Mouse (Mus musculus): ENCODE data around the gene Grid2. TPM values are rescaled to one million over a fixed set of nuclear protein-coding genes. Genes with fewer than 3 reads are reported as not detected.

Grid2 gene
- 0.15 and 0.48 TPM in 2 replicates for polyA plus RNA-seq (2015; fragmentation: Nextera tagmentation; extraction: Ambion mirVana)

- no peaks in the 10 kb centered on the region for H3K36me3 ChIP-seq (ENCODE audit: insufficient read depth, low read length)
Observed at GRCm38 (mm10) chr6:63255826-63256555, at the start of gene Grid2. TSS of gene Grid2 (plus strand) at chr6:63255876.

GRCm38 (mm10) chr6:63250738-63251137 is 4.9 kb upstream of the Grid2 start:
- Histone ChIP-seq H3K4me2 (replicated peaks; ENCODE audit: low read depth, low read length) (no peak overlapping the region), H3K4me1 (ENCODE audit: insufficient read depth, low read length) (no peaks in the 10 kb centered on the region), H3K9me3 (ENCODE audit: low read length) (peaks cover 3% of the 10 kb centered on the region; the same call in 1 of the 2 replicates), H3K9ac (replicated peaks; ENCODE audit: low read length) (no peak overlapping the region), H3K27ac (ENCODE audit: low read length) (no peak overlapping the region), H3K4me3 (ENCODE audit: low read length) (no peak overlapping the region), H3K27me3 (ENCODE audit: insufficient read depth, low read length) (peaks cover 16% of the 10 kb centered on the region), H3K36me3 (ENCODE audit: insufficient read depth, low read length) (no peaks in the 10 kb centered on the region)
- ATAC-seq (ENCODE audit: low FRiP score, low TSS enrichment) = no peak

More at GRCm38 (mm10) chr6:63255826-63256555, at the start of gene Grid2:
- WGBS = under 1% methylated on average over 70 of the region's 71 CpGs
- Histone ChIP-seq H3K9me3 (ENCODE audit: low read length) (peaks cover 3% of the 10 kb centered on the region; the same call in 1 of the 2 replicates), H3K9ac (replicated peaks; ENCODE audit: low read length) (peak within 1 kb of the TSS; percentile 61), H3K27me3 (ENCODE audit: insufficient read depth, low read length) (peaks cover 45% of the 10 kb centered on the region), H3K4me3 (ENCODE audit: low read length) (peak within 1 kb of the TSS; percentile 66), H3K27ac (ENCODE audit: low read length) (no peak within 1 kb of the TSS), H3K4me2 (replicated peaks; ENCODE audit: low read depth, low read length) (peak within 1 kb of the TSS; percentile 100), H3K4me1 (ENCODE audit: insufficient read depth, low read length) (peaks cover 8% of the 10 kb centered on the region; the same call in 1 of the 2 replicates)
- peak; percentile 66 for ATAC-seq (ENCODE audit: low FRiP score, low TSS enrichment)

GRCm38 (mm10) chr6:63256556-63257405 is 1.1 kb downstream of the Grid2 start:
- H3K4me3 ChIP-seq (ENCODE audit: low read length) = peak overlapping the region; percentile 66
- H3K36me3 ChIP-seq (ENCODE audit: insufficient read depth, low read length) = no peaks in the 10 kb centered on the region
- H3K27me3 ChIP-seq (ENCODE audit: insufficient read depth, low read length) = peaks cover 45% of the 10 kb centered on the region
- H3K9me3 ChIP-seq (ENCODE audit: low read length) = peaks cover 3% of the 10 kb centered on the region; the same call in 1 of the 2 replicates
- H3K4me2 ChIP-seq (replicated peaks; ENCODE audit: low read depth, low read length) = peak overlapping the region; percentile 100
- peak; percentile 81 for ATAC-seq (ENCODE audit: low FRiP score, low TSS enrichment)
- under 1% methylated on average over 49 of the region's 49 CpGs for WGBS
- peaks cover 8% of the 10 kb centered on the region; the same call in 1 of the 2 replicates for H3K4me1 ChIP-seq (ENCODE audit: insufficient read depth, low read length)
- no peak overlapping the region for H3K27ac ChIP-seq (ENCODE audit: low read length)
- H3K9ac ChIP-seq (replicated peaks; ENCODE audit: low read length) = peak overlapping the region; percentile 61

- Histone ChIP-seq H3K27ac (ENCODE audit: low read length) (no peak overlapping the region), H3K9me3 (ENCODE audit: low read length) (peaks cover 3% of the 10 kb centered on the region; the same call in 1 of the 2 replicates), H3K4me1 (ENCODE audit: insufficient read depth, low read length) (peaks cover 8% of the 10 kb centered on the region; the same call in 1 of the 2 replicates), H3K36me3 (ENCODE audit: insufficient read depth, low read length) (no peaks in the 10 kb centered on the region), H3K9ac (replicated peaks; ENCODE audit: low read length) (peak overlapping the region; percentile 58), H3K4me2 (replicated peaks; ENCODE audit: low read depth, low read length) (peak overlapping the region; percentile 100), H3K27me3 (ENCODE audit: insufficient read depth, low read length) (peaks cover 45% of the 10 kb centered on the region), H3K4me3 (ENCODE audit: low read length) (peak overlapping the region; percentile 66)
- peak; percentile 88 for ATAC-seq (ENCODE audit: low FRiP score, low TSS enrichment)
- under 1% methylated on average over 40 of the region's 42 CpGs for WGBS
Observed at GRCm38 (mm10) chr6:63257406-63257845, 1.8 kb downstream of the Grid2 start.

GRCm38 (mm10) chr6:63257876-63258275 is 2.2 kb downstream of the Grid2 start:
- peaks cover 8% of the 10 kb centered on the region; the same call in 1 of the 2 replicates for H3K4me1 ChIP-seq (ENCODE audit: insufficient read depth, low read length)
- H3K4me3 ChIP-seq (ENCODE audit: low read length) = peak overlapping the region; percentile 66
- peak overlapping the region; percentile 100 for H3K4me2 ChIP-seq (replicated peaks; ENCODE audit: low read depth, low read length)
- 2% methylated on average over 11 of the region's 11 CpGs for WGBS
- peaks cover 45% of the 10 kb centered on the region for H3K27me3 ChIP-seq (ENCODE audit: insufficient read depth, low read length)
- ATAC-seq (ENCODE audit: low FRiP score, low TSS enrichment) = no peak
- peak overlapping the region; percentile 58; the same call in 1 of the 2 replicates for H3K9ac ChIP-seq (replicated peaks; ENCODE audit: low read length)
- peaks cover 3% of the 10 kb centered on the region; the same call in 1 of the 2 replicates for H3K9me3 ChIP-seq (ENCODE audit: low read length)
- H3K36me3 ChIP-seq (ENCODE audit: insufficient read depth, low read length) = no peaks in the 10 kb centered on the region
- no peak overlapping the region for H3K27ac ChIP-seq (ENCODE audit: low read length)

GRCm38 (mm10) chr6:63259764-63260163 is 4.1 kb downstream of the Grid2 start:
- no peak overlapping the region for H3K4me3 ChIP-seq (ENCODE audit: low read length)
- H3K27ac ChIP-seq (ENCODE audit: low read length) = no peak overlapping the region
- H3K36me3 ChIP-seq (ENCODE audit: insufficient read depth, low read length) = no peaks in the 10 kb centered on the region
- H3K4me2 ChIP-seq (replicated peaks; ENCODE audit: low read depth, low read length) = no peak overlapping the region
- ATAC-seq (ENCODE audit: low FRiP score, low TSS enrichment) = no peak
- no peak overlapping the region for H3K9ac ChIP-seq (replicated peaks; ENCODE audit: low read length)
- H3K9me3 ChIP-seq (ENCODE audit: low read length) = peaks cover 3% of the 10 kb centered on the region; the same call in 1 of the 2 replicates
- peaks cover 35% of the 10 kb centered on the region for H3K27me3 ChIP-seq (ENCODE audit: insufficient read depth, low read length)
- 19% methylated on average over 9 of the region's 9 CpGs for WGBS
- H3K4me1 ChIP-seq (ENCODE audit: insufficient read depth, low read length) = peaks cover 8% of the 10 kb centered on the region; the same call in 1 of the 2 replicates

- WGBS = 76% methylated on average over 1 of the region's 1 CpGs
- no peaks in the 10 kb centered on the region for H3K4me1 ChIP-seq (ENCODE audit: insufficient read depth, low read length)
- ATAC-seq (ENCODE audit: low FRiP score, low TSS enrichment) = no peak
- no peak overlapping the region for H3K9ac ChIP-seq (replicated peaks; ENCODE audit: low read length)
- no peaks in the 10 kb centered on the region for H3K9me3 ChIP-seq (ENCODE audit: low read length)
- no peak overlapping the region for H3K4me3 ChIP-seq (ENCODE audit: low read length)
- no peaks in the 10 kb centered on the region for H3K27me3 ChIP-seq (ENCODE audit: insufficient read depth, low read length)
- H3K36me3 ChIP-seq (ENCODE audit: insufficient read depth, low read length) = no peaks in the 10 kb centered on the region
- no peak overlapping the region for H3K4me2 ChIP-seq (replicated peaks; ENCODE audit: low read depth, low read length)
- no peak overlapping the region for H3K27ac ChIP-seq (ENCODE audit: low read length)
Observed at GRCm38 (mm10) chr6:63284419-63284818, 28.7 kb downstream of the Grid2 start.

GRCm38 (mm10) chr6:63342438-63343004 is 86.8 kb downstream of the Grid2 start:
- no peak overlapping the region for H3K27ac ChIP-seq (ENCODE audit: low read length)
- no peak overlapping the region for H3K4me2 ChIP-seq (replicated peaks; ENCODE audit: low read depth, low read length)
- no peak overlapping the region for H3K9ac ChIP-seq (replicated peaks; ENCODE audit: low read length)
- ATAC-seq (ENCODE audit: low FRiP score, low TSS enrichment) = no peak
- no peaks in the 10 kb centered on the region for H3K27me3 ChIP-seq (ENCODE audit: insufficient read depth, low read length)
- H3K9me3 ChIP-seq (ENCODE audit: low read length) = no peaks in the 10 kb centered on the region
- H3K36me3 ChIP-seq (ENCODE audit: insufficient read depth, low read length) = no peaks in the 10 kb centered on the region
- no peaks in the 10 kb centered on the region for H3K4me1 ChIP-seq (ENCODE audit: insufficient read depth, low read length)
- 85% methylated on average over 3 of the region's 3 CpGs for WGBS
- no peak overlapping the region for H3K4me3 ChIP-seq (ENCODE audit: low read length)

GRCm38 (mm10) chr6:63347015-63347414 is 91.3 kb downstream of the Grid2 start:
- no peak for ATAC-seq (ENCODE audit: low FRiP score, low TSS enrichment)
- H3K27me3 ChIP-seq (ENCODE audit: insufficient read depth, low read length) = no peaks in the 10 kb centered on the region
- H3K4me1 ChIP-seq (ENCODE audit: insufficient read depth, low read length) = no peaks in the 10 kb centered on the region
- no peak overlapping the region for H3K9ac ChIP-seq (replicated peaks; ENCODE audit: low read length)
- H3K4me2 ChIP-seq (replicated peaks; ENCODE audit: low read depth, low read length) = no peak overlapping the region
- no peak overlapping the region for H3K27ac ChIP-seq (ENCODE audit: low read length)
- H3K4me3 ChIP-seq (ENCODE audit: low read length) = no peak overlapping the region
- 68% methylated on average over 1 of the region's 1 CpGs for WGBS
- H3K36me3 ChIP-seq (ENCODE audit: insufficient read depth, low read length) = no peaks in the 10 kb centered on the region
- no peaks in the 10 kb centered on the region for H3K9me3 ChIP-seq (ENCODE audit: low read length)

All from kidney, embryonic 16.5 days (tissue).